Mouse (Mus musculus): ENCODE data around the gene Sept9.
"Not testable (repeated sequence)": the region's sequence is repeated elsewhere in the genome, so short reads cannot be mapped to it uniquely, and the experiment has no call there.

The Sept9 gene

DNA sequence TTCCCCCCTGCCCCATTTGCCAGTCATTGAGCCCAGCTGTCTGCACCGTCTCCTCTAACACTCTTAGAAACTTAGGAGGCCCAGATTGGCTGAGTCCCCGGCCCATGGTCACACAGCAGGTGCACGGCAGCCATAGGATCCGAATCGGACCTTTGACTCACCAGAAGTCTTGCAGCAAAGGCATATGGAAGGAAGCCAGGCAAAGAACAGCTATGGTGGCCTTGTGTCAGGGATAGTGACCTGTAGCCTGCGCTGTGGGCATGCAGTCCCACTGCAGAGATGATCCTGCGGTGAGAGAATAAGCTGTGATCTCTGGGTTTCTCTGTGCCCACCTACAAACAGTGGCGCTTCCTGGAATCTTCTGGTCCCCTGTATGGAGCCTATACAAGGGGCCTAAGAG lies 115.1 kb downstream of the Sept9 start:
- DNase-seq = no peak

DNA sequence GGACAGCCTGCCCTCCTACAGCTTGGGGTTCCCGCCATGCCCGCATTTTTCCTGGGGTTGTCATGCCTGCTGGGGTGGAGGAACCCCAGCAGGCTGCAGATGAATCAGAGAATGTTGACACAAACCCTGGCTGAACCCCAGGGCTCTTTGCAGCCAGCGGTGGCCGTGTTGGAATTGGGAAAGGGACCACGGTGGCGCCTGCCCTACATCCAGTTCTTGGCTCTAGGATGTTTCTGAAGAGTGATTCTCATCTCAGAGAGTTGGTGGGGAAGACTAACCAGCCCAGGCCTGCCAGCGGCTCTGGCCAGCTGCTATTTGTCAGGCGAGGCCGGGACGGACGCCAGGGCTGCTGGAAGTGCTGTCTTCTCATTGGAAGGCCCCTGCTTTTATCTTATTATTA lies 115.8 kb downstream of the Sept9 start:
- DNase-seq = peak; percentile 65 to 68

DNA sequence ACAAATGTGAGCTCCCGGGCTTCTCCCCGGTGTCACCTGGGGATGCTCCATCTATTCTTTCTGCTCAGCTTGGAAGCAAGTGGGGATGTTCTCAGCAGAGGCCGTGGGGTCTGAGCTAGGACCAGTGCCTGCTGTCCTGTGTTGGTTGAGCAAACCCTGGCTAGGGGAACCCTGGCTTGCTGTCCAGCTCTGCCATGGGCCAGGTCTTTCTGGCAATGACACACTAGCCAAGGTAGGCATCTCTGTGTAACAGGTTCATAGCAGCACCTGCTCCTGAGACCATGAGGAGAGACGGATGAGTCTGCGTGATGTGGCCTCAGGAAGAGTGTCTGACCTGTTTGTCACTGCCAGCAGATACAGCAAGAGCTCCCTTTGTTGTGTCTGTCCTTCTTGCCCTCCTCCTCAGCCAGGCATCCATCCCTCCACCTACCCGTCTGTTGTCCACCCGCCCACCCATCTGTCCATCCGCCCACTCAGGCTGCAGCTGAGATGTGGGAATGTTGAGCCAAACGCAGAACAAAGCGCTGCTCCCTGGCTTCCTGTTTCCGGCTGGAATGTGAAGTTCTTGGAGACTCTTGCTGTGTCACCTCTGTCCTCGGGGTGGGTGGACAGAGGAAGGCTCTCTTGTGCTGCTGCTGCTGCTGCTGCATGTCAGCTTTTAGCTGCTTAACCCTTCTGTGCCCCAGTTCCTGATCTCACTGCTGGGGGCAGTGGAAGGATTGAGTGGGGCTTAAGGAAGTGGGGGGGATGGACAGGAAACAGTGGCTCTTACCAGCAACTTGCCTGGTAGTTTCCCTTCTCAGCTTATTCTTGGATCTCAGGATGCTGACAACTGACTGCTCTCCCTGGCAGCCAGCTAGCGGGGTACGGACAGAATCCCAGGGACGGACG lies 117.2 kb downstream of the Sept9 start:
- DNase-seq = peak in 1 of 2 experiments; percentile 58

DNA sequence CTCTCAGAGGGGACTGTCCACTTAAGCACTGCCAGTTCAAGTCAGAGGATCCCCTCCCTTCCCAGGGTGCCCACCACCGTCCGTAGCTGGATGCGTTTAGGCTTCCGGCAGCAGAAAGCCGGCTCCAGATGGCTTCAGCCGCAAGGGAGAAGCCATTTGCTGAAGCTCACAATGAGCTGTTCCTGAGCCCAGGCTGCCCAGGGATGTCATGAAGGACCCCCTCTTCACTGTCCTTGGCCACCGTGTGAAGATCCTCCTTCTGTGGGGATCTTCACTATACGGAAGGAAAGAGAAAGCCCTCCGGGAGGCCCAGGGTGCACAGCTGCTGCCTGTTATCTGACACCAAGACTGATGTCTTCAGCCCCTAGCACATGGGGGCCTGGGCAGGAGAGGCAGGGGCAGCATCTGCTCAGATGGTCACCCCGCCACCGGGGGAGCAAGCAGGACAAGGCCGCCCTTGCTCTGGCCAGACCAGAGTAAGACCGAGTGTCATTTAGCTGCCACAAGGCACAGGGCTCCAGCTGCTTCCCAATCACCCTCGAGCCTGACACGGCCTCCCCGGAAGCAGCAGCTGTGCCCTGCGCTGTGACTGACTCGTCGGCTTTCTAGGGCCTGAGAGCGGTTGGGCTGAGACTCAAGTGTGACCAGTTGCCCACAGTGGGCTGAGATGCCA lies 118.1 kb downstream of the Sept9 start:
- no peak for DNase-seq

DNA sequence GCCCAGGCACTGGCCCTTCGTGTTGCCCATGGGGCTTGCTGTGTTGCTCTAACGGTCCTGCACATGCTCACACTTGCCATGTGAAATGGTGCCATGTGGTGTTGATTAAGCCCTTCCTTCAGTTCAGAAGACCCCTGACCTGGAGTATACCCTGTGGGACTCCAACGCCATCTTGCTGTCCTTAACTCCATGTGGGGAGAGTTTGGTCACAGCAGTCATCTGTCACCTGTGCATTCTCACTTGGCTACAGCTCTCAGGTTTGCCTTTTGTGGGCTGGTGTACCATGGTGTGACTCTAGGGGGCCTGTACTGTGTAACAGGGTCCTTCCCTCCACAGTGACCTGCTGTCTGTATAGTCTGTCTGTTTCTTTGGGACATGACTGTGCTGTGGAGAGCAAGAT lies 118.7 kb downstream of the Sept9 start:
- no peak for DNase-seq

DNA sequence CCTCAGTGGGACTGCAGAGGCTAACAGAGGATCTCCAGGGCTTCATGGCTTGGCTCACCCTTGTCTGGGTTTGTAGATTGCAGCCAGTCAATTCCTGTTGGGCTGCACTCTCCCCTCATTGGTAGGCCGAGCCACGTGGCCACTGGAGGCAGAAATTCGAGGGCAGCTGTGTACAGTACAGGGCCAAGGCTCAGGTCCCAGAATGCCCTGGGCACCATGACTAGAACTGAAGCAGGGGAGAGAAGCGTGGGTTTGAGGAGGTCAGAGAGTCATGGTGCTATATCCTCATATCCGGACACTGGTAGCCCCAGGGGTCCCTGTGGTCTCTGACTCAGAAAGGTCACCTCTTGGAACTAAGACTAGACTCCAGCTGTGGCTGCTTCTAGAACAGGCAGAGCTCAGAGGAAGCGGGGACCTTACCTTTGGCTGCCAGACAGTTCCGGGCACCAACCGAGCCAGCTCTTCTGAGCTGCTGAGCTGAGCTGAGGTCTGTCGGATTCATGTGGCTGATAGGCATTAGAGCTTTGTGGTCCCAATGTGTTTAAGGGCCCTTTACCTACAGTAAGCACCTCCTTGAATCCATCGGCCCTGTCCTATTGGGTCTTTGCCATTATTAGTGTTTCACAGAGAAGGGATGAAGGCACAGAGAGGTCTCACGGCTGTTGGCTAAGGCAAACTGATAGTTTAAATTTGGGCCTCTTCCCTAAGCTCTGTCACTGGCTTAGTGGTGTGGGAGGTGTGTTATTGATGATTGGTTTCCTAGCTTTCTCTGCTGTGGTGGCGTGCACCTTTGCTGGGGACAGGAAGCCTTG lies 119.5 kb downstream of the Sept9 start:
- no peak for DNase-seq

DNA sequence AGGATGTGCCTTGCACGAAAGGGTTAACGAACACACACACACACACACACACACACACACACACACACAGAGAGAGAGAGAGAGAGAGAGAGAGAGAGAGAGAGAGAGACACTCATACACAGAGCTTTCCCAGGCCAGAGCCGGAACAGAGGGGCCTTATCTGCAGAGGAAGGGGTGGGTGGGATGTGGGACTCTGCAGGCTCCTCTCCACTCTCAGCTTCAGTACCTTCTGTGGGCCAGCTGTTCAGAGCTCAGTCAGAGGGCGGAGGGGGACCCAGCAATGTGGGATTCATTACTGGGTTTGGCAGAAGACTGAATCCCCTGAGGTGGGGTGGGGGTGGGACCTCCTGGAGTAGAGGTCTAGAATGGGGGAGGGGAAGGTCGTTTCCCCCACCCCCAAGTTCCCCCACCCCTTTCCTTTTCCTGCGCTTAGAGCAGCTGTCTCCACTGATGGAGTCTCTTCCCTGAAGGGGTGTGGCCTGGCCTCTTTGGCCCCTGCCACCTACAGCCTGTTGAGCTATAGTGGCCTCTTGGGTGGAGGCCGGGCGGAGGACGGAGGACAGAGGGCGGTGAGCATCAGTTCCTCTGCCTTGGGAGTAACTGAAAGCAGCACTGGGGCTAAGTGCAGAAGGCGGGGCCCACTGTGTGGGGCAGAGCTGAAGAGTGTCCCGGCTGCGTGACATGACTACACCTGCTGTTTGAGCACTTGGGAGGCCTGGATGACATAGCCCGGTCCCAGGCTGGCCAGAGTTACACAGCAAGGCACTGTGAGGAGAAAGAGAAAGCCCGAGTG lies 120.3 kb downstream of the Sept9 start:
- DNase-seq = peak; percentile 74 to 75

DNA sequence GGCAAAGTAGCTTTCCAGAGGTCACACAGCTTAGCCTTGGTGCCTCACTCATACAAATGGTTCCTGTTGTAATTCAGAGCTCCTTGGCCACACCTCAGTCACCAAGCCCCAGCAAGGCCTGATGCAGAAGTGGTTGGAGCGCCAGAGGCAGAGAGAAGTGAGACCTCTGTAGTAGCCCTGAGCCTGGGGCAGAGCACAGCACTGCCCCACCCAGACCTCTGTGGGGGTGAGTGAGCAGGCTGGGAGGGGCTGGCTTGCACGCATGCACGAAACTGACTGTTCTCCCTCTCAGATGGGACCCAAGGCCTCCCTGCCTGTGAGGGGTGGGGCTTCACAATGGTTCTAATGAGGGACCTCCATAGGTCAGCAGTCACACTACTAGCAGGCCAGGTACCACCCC lies 121.0 kb downstream of the Sept9 start:
- DNase-seq = no peak

DNA sequence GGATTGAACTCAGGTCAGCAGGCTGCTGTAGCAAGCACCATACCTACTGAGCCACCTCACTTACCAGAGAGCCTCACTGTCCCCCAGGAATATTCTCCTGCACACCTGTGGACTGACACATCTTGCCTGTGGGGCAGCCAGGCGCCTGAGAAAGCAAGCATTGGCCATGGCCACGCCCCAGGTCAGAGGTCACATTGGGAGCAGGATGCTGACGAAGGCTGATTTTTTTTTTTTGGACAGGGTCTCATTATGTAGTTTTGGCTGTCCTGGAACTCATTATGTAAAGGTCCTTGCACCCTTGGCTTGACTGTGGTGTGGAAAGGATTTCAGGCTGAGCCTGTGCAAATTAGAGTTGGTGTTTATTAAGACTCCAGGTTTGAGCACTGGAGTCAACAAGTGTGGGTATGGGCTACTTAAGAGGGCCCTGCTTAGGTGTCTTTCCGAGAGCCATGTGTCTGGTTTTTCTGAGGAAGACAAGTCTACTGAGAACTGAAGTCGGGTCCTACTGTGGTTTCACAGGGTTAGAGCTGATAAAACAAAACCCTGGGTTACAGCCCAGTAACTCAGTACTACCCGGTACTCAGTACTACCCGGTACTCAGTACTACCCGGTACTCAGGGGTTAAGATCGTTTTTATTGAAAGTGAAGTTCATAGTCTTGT lies 122.0 kb downstream of the Sept9 start:
- DNase-seq = no peak

DNA sequence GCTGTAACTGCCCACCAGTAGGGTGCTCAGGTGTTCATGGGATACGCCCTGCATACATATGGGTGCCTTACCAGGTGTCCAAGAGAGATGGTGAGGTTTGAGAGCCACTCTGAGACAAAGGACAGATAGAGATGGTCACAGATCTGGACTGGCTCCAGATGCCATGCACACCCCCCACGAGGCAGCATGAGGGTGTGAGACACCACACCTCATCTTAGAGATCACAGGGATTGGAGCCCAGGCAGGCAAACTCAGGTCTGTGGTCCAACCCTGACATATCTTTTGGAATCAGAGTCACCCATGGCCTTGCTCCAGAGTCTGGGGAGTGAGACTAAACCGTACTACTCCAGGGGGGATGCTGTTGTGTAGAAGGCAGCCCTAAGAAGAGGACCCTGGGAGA lies 122.8 kb downstream of the Sept9 start:
- DNase-seq = no peak

DNA sequence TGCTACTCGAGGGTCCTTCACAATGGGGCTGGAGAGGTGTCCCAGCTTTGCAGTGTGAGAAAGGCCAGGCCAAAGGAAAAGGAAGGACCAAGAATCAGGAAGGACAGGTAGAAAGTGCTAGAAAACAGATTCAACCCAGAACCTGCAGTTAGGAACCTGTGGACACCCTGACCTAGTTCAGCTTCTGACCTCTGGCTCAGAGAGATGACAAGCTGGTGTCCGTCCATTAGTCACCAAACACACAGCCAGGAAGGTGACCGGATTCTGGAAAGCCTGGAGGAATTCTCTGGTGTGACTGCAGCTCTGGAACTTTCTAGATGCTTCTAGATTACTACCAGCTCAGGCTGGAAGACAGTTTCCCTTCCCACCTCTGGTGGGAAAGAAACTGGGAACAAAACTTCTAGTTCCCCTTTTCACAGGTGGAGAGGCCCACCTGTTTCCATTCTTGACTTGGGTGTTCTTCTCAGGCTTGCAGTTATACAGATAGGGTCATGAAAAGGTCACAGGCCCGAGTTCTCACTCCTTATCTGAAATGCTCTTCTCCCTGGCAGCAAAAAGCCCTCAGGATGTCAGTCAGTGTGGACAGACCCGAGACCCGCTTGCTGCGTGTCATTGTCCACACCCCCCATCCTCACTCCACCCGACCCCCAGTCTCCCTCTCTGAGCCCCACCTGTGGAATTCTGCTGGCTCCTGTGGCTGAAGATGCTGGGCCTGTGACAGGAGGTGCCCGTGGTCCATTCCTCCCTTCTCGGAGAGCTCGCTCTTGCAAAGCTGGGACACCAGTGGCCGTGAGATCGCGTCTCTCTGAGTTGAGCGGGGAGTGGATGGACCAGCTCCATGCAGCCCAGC lies 123.5 kb downstream of the Sept9 start:
- no peak for DNase-seq

DNA sequence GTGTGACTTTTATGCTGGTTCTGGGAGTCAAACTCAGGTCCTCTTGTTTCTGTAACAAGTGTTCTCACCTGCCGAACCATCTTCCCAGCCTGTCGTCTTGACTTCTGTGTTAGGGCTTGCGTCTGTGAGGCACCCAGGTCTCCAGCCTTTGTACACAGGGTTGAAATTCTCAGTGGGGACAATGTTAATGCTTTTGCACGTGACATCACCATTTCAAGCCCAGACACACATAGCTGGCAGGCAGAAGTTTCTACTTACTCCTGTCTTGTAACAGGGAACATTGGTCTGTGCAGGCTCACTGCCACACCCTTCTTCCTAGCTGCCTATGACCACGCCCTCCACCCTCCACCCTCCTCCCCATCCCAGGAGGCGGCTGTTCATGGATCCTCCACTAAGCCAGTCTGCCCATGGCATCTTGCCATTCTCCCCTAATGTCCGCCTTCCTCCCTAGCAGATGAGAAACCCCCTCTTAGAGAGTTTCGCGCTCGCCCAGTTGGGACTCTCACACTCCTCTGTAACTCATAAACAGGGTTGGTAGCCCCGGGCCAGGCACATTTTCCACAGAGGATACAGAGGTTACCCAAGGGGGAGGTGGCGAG lies 124.6 kb downstream of the Sept9 start:
- no peak for DNase-seq

DNA sequence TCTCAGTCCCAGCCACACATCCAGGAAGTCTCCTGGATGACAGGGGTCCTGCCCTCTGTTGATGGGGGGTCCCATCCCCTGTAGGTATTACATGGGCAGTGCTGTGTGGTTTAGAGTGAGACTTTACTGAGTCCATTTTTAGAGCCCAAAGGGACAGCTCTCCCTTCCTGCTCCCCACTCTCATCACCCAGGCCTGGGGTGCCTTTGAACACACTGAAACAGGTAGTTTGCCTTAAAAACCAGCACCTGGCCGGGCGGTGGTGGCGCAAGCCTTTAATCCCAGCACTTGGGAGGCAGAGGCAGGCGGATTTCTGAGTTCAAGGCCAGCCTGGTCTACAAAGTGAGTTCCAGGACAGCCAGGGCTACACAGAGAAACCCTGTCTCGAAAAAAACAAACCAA lies 125.3 kb downstream of the Sept9 start:
- not testable (repeated sequence) for DNase-seq

DNA sequence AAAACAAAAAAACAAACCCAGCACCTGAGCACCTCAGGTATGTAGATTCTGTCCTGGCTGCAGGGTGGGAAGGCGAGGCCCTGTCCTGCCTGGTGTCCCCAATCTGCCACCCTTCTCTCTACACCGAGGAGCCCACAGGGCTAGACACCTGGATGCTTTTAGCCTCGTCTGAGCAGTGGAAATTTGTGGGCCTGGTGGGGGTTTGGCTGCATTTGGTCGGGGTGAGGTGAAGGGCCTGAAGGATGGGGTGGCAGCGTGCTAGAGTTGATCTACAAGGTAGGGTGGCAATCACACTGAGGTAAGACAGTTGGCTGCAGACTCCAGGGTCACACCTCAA lies 125.6 kb downstream of the Sept9 start:
- DNase-seq = no peak

DNA sequence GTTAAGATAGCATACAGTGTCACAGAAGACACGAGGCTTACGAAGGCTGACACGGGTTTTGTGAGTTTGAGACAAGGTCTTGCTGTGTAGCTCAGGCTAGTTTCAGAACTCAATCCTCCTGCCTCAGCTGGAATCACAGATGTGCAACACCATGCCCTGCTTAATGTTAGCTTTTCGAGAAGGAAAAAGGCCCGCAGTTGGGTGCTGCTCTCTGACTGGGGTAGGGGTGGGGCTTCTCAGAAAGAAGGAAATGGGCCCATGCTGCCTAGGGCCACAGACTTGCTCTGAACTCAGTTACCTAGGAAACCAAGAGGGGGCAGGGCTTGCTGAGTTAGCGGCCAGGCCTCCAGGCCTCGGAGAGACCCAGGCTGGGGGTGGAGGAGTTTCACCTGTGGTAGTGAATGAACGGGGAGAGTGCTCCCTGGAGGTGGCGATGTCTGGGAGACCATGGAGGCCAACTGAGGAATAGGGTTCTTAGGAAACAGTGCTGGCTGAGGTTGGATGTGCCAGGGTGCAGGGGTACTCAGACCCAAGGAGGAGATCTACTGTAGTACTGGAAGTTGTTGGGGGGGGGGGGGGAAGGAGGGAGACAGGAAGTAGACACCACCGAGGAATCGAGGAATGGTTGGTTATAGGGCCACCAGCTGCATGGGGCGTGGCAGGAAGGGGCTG lies 126.1 kb downstream of the Sept9 start:
- peak; percentile 70 to 78 for DNase-seq

DNA sequence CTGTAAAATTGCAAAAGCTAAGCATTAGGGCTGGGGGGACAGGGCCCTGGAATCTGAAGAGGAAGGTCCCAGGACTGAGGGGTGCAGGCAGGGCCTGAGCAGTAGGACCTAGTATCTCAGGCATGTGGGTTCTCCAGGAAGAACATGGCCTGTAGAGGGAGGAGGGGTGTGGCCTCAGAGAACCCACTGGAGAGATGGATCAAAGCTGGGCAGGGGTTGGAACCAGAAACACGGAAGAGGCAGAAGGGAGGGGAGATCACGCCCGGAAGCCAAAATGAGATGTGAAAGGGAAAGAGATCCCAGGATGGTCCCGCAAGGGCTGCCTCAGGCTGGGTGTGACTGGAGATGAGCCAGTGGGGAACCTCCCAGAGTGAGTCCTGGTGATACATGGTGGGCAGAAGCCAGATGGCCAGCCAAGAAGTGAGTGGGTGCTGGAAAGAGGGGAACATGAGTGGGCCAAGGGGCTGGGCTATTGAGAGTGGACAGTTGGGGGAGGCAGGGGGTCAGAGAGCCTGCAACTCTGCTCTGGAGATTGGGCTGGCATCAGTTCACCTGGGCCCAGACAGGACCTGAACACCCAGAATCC lies 126.8 kb downstream of the Sept9 start:
- DNase-seq = peak in 1 of 2 experiments; percentile 57

DNA sequence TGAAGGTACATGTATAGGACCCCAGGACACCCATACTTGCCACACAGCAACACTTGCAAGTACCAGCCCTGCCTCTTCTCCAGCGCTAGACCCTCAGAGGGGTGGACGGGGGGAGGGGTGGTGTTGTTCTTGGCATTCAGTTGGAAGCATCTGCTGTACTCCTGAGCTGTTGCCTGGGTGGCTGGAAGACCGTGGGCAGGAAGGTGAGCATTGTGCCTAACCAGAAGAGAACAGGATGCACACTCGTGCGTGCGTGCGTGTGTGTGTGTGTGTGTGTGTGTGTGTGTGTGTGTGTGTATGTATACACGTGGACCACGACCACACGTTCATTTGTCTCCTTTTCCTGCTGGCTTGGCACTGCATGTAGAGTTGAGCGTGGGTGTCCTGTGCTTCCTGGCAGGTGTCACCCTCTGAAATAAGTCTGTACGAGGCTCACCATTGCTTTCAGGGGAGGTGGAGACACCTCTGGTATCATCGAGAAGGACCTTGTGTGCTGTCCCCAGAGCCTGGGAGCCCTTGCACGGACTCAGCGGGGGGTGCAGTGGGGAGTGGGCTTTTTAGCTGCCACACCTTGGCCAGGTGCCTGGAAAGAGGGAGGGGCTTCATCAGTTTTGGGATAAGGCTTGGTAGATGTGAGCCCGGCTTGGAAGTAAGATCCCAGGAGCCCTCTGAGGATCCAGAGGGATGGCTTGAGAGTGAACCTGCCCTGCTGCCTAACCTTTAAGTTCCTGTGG lies 127.6 kb downstream of the Sept9 start:
- DNase-seq = no peak

DNA sequence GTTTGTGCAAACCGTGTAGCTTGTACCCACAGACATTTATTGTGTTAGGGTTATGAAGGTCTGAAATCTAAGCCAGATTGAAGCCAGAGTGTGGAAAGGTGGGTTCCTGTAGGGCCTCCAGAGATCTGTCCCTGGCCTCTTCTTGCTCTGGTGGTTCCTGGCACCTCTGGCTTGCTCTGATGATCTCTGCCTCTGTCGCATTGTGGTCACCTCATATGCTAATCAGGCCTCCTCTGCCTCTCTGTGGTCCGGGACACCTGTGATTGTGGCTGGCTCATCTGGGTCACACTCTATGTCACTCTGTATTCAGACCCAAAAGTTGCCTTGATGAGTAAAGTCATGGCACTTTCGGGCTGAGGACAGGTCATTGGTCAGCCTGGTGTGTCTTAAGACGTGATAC lies 128.2 kb downstream of the Sept9 start:
- no peak for DNase-seq
